Mouse (Mus musculus): ENCODE data around the gene Gm11032.
"Not testable (repeated sequence)": the region's sequence is repeated elsewhere in the genome, so short reads cannot be mapped to it uniquely, and the experiment has no call there.

Gm11032 gene

GRCm38 (mm10) chr11:4620017-4620485 lies at the start of gene Gm11032:
TSS of gene Gm11032 (plus strand) at chr11:4620067.
- no peak for DNase-seq (ENCODE audit: low read depth, low spot score)

GRCm38 (mm10) chr11:4571491-4571901 lies 48.4 kb upstream of the Gm11032 start:
- no peak for DNase-seq (ENCODE audit: low read depth, low spot score)

GRCm38 (mm10) chr11:4576090-4576732 lies 43.7 kb upstream of the Gm11032 start:
- DNase-seq (ENCODE audit: low read depth, low spot score) = not testable (repeated sequence)

- DNase-seq (ENCODE audit: low read depth, low spot score) = no peak
Measured at GRCm38 (mm10) chr11:4577079-4577478, 42.8 kb upstream of the Gm11032 start.

GRCm38 (mm10) chr11:4578682-4579081 lies 41.2 kb upstream of the Gm11032 start:
- no peak for DNase-seq (ENCODE audit: low read depth, low spot score)

GRCm38 (mm10) chr11:4591811-4592210 lies 28.1 kb upstream of the Gm11032 start:
- no peak for DNase-seq (ENCODE audit: low read depth, low spot score)

GRCm38 (mm10) chr11:4593491-4593848 lies 26.4 kb upstream of the Gm11032 start:
- DNase-seq (ENCODE audit: low read depth, low spot score) = peak; percentile 70

- peak; percentile 82 for DNase-seq (ENCODE audit: low read depth, low spot score)
Measured at GRCm38 (mm10) chr11:4593849-4594607, 25.8 kb upstream of the Gm11032 start.

GRCm38 (mm10) chr11:4594608-4595500 lies 25.0 kb upstream of the Gm11032 start, which contains the start of gene Mtmr3:
TSS of gene Mtmr3 (minus strand) at chr11:4594863.
- DNase-seq (ENCODE audit: low read depth, low spot score) = peak; percentile 97

- peak; percentile 47 for DNase-seq (ENCODE audit: low read depth, low spot score)
Measured at GRCm38 (mm10) chr11:4598411-4598810, 21.5 kb upstream of the Gm11032 start.

GRCm38 (mm10) chr11:4599916-4600315 lies 20.0 kb upstream of the Gm11032 start:
- peak; percentile 85 for DNase-seq (ENCODE audit: low read depth, low spot score)

GRCm38 (mm10) chr11:4601890-4602289 lies 18.0 kb upstream of the Gm11032 start:
- DNase-seq (ENCODE audit: low read depth, low spot score) = no peak

- peak; percentile 74 for DNase-seq (ENCODE audit: low read depth, low spot score)
Measured at GRCm38 (mm10) chr11:4602691-4603441, 17.0 kb upstream of the Gm11032 start.

- no peak for DNase-seq (ENCODE audit: low read depth, low spot score)
Measured at GRCm38 (mm10) chr11:4604441-4604840, 15.4 kb upstream of the Gm11032 start.

- DNase-seq (ENCODE audit: low read depth, low spot score) = peak; percentile 69
Measured at GRCm38 (mm10) chr11:4605414-4605813, 14.5 kb upstream of the Gm11032 start.

GRCm38 (mm10) chr11:4606541-4606940 lies 13.3 kb upstream of the Gm11032 start:
- DNase-seq (ENCODE audit: low read depth, low spot score) = no peak

- no peak for DNase-seq (ENCODE audit: low read depth, low spot score)
Measured at GRCm38 (mm10) chr11:4611904-4612303, 8.0 kb upstream of the Gm11032 start.

- DNase-seq (ENCODE audit: low read depth, low spot score) = no peak
Measured at GRCm38 (mm10) chr11:4620501-4621108, 738 bp downstream of the Gm11032 start.

GRCm38 (mm10) chr11:4621866-4622265 lies 2.0 kb downstream of the Gm11032 start:
- no peak for DNase-seq (ENCODE audit: low read depth, low spot score)

GRCm38 (mm10) chr11:4622442-4622986 lies 2.6 kb downstream of the Gm11032 start:
- DNase-seq (ENCODE audit: low read depth, low spot score) = no peak

Data from A20 (cell line).